8 mouse cellular contexts compared by ENCODE assay signal in genomic region chr19:56547456-56548229, GRCm38 (mm10). TPM values are rescaled to one million over a fixed set of nuclear protein-coding genes. Genes with fewer than 3 reads are reported as not detected.
A peak's percentile ranks its signal among the peaks of the same experiment; 100 is the strongest.
DNase-seq lines count a peak whose midpoint lies in the region; ATAC-seq and TF ChIP-seq lines count a peak whose summit lies in the region.

TSS of gene Dclre1a (minus strand) at chr19:56548222.

- peak; percentile 50 for TF ChIP-seq CTCF in heart, adult 2 months (IDR thresholded peaks at IDR 0.05)
- no peak for TF ChIP-seq CTCF in kidney, adult 2 months (conservative IDR thresholded peaks at IDR 0.05; ENCODE audit: insufficient read depth, insufficient read length, low read depth, low read length)

- peak within 1 kb of the TSS; percentile 79 for H3K4me2 ChIP-seq in limb, embryonic 14.5 days (replicated peaks; ENCODE audit: low read depth, low read length, severe bottlenecking)
- H3K4me2 ChIP-seq in midbrain, embryonic 13.5 days (replicated peaks): peak within 1 kb of the TSS; percentile 76

- ATAC-seq in limb, embryonic 14.5 days (ENCODE audit: low FRiP score, low read depth): peak; percentile 63; the same call in 1 of the 2 replicates
- peak; percentile 86 for ATAC-seq in midbrain, embryonic 13.5 days

- no peaks in the 10 kb centered on the region for H3K9me3 ChIP-seq in limb, embryonic 14.5 days (ENCODE audit: control insufficient read depth, low read length)
- no peaks in the 10 kb centered on the region for H3K9me3 ChIP-seq in midbrain, embryonic 13.5 days

- no peaks in the 10 kb centered on the region for H3K79me2 ChIP-seq in heart, adult 2 months (replicated peaks; ENCODE audit: control insufficient read depth, insufficient read depth, low read length)

- H3K27ac ChIP-seq in heart, adult 2 months: peak within 1 kb of the TSS; percentile 98
- peak within 1 kb of the TSS; percentile 98 for H3K27ac ChIP-seq in kidney, adult 2 months (ENCODE audit: insufficient read depth, low read depth, low read length)
- peak within 1 kb of the TSS; percentile 98 for H3K27ac ChIP-seq in limb, embryonic 14.5 days (replicated peaks; ENCODE audit: low read depth, low read length)
- peak within 1 kb of the TSS; percentile 93 for H3K27ac ChIP-seq in midbrain, embryonic 13.5 days

- no peak for TF ChIP-seq POLR2A in heart, adult 2 months (IDR thresholded peaks at IDR 0.05; ENCODE audit: insufficient read depth, low read depth, low read length)
- TF ChIP-seq POLR2A in kidney, adult 2 months (IDR thresholded peaks at IDR 0.05; ENCODE audit: low read depth, low read length): peak; percentile 40
- no peak for TF ChIP-seq POLR2A in limb, embryonic 14.5 days (IDR thresholded peaks at IDR 0.05; ENCODE audit: borderline replicate concordance, extremely low read depth, insufficient read depth, insufficient read length)

- WGBS in heart, adult 2 months: 7% methylated on average over 20 of the region's 20 CpGs
- WGBS in kidney, adult 2 months: 4% methylated on average over 20 of the region's 20 CpGs
- WGBS in limb, embryonic 14.5 days: 6% methylated on average over 20 of the region's 20 CpGs
- WGBS in midbrain, embryonic 13.5 days: 10% methylated on average over 20 of the region's 20 CpGs

- peak within 1 kb of the TSS; percentile 81 for H3K4me3 ChIP-seq in heart, adult 2 months
- H3K4me3 ChIP-seq in kidney, adult 2 months (ENCODE audit: insufficient read depth, low read depth, low read length): peak within 1 kb of the TSS; percentile 99
- peak within 1 kb of the TSS; percentile 87 for H3K4me3 ChIP-seq in limb, embryonic 14.5 days (replicated peaks; ENCODE audit: low read length)
- peak within 1 kb of the TSS; percentile 96 for H3K4me3 ChIP-seq in midbrain, embryonic 13.5 days (replicated peaks)

- peak; percentile 53 for DNase-seq in ovary, adult 18-20 months (ENCODE audit: low spot score)
- DNase-seq in ovary, postnatal 10 days (ENCODE audit: low spot score): no peak
- DNase-seq in embryo, embryonic 9.5 days (ENCODE audit: extremely low spot score): peak; percentile 66
- peak; percentile 83 for DNase-seq in heart, adult 2 months
- DNase-seq in kidney, adult 2 months: peak; percentile 82
- no peak for DNase-seq in limb, embryonic 14.5 days (ENCODE audit: low spot score)
- DNase-seq in spleen, postnatal 14 days (ENCODE audit: low spot score in 2 of 2): peak; percentile 65 to 73

- TF ChIP-seq EP300 in heart, adult 2 months (IDR thresholded peaks at IDR 0.05; ENCODE audit: insufficient read depth, low read depth, low read length): peak; percentile 19; the same call in 1 of the 2 replicates

- intact Hi-C loops in heart, adult 2 months (cut with DNase I): no loop called here

- peaks cover 6% of the 10 kb centered on the region for H3K4me1 ChIP-seq in heart, adult 2 months (ENCODE audit: control insufficient read depth, insufficient read depth, low read length)
- H3K4me1 ChIP-seq in kidney, adult 2 months (ENCODE audit: control insufficient read depth, insufficient read depth, low read length): peaks cover 9% of the 10 kb centered on the region; the same call in 1 of the 2 replicates
- peaks cover 8% of the 10 kb centered on the region; the same call in 1 of the 2 replicates for H3K4me1 ChIP-seq in limb, embryonic 14.5 days (ENCODE audit: control insufficient read depth, insufficient read depth, low read length)
- H3K4me1 ChIP-seq in midbrain, embryonic 13.5 days (replicated peaks): peaks cover 25% of the 10 kb centered on the region

- peaks cover 5% of the 10 kb centered on the region for H3K36me3 ChIP-seq in heart, adult 2 months (ENCODE audit: control insufficient read depth, insufficient read depth, low read length)
- no peaks in the 10 kb centered on the region for H3K36me3 ChIP-seq in kidney, adult 2 months (ENCODE audit: control insufficient read depth, insufficient read depth, low read length)
- peaks cover 25% of the 10 kb centered on the region for H3K36me3 ChIP-seq in limb, embryonic 14.5 days (ENCODE audit: control insufficient read depth, insufficient read depth, low read length)
- H3K36me3 ChIP-seq in midbrain, embryonic 13.5 days: peaks cover 24% of the 10 kb centered on the region

- no peaks in the 10 kb centered on the region for H3K27me3 ChIP-seq in heart, adult 2 months (ENCODE audit: control insufficient read depth, insufficient read depth, low read length)
- no peaks in the 10 kb centered on the region for H3K27me3 ChIP-seq in kidney, adult 2 months (replicated peaks; ENCODE audit: control insufficient read depth, insufficient read depth, low read length)
- no peaks in the 10 kb centered on the region for H3K27me3 ChIP-seq in limb, embryonic 14.5 days (ENCODE audit: control insufficient read depth, insufficient read depth, low read length)
- H3K27me3 ChIP-seq in midbrain, embryonic 13.5 days: no peaks in the 10 kb centered on the region

- H3K9ac ChIP-seq in heart, adult 2 months (ENCODE audit: low read depth, low read length): peak within 1 kb of the TSS; percentile 88
- H3K9ac ChIP-seq in limb, embryonic 14.5 days (ENCODE audit: low read depth, low read length, severe bottlenecking): peak within 1 kb of the TSS; percentile 98
- peak within 1 kb of the TSS; percentile 95 for H3K9ac ChIP-seq in midbrain, embryonic 13.5 days (replicated peaks)

RNA-seq across cellular contexts. Expression of gene Dclre1a, which starts in this region (rescaled TPM):
- 10 to 100 TPM in 1 of 2 experiments, 1 to 10 TPM in 1; 9.2 to 10.8 TPM for total RNA-seq in heart, adult 2 months (2021)
- 3.3 and 8.5 TPM in 2 replicates for polyA plus RNA-seq in heart, adult 2 months (2012; rRNA removed)
- polyA plus RNA-seq in kidney, adult 2 months (2012; rRNA removed): 5.7 and 5.9 TPM in 2 replicates
- 12.2 and 14.7 TPM in 2 replicates for polyA plus RNA-seq in limb, embryonic 14.5 days (2012; rRNA removed)
- polyA plus RNA-seq in limb, embryonic 14.5 days (2014; fragmentation: Nextera tagmentation; extraction: Ambion mirVana): 19.7 and 22.6 TPM in 2 replicates
- 14.2 and 16.4 TPM in 2 replicates for polyA plus RNA-seq in midbrain, embryonic 13.5 days (2015; fragmentation: Nextera tagmentation; extraction: Ambion mirVana)

Comparison
In these comparisons a context has a peak if more than half of its experiments do, and no peak if none do; other contexts are left out.
1. DNase-seq: peak in ovary, adult 18-20 months (single experiment), embryo, embryonic 9.5 days (single experiment), heart, adult 2 months (2 of 2), kidney, adult 2 months (single experiment) and spleen, postnatal 14 days (2 of 2); none in ovary, postnatal 10 days (single experiment) and limb, embryonic 14.5 days (single experiment).
2. Peak in every context shown above with its lines, with median percentiles within 50 percentile points of each other: H3K27ac ChIP-seq, H3K4me3 ChIP-seq and H3K9ac ChIP-seq.